Mouse (Mus musculus): Measurements from ENCODE around the gene Olfr364-ps1. TPM values are rescaled to one million over a fixed set of nuclear protein-coding genes. Genes with fewer than 3 reads are reported as not detected.

Olfr364-ps1 gene
- total RNA-seq (2021): not detected

DNA sequence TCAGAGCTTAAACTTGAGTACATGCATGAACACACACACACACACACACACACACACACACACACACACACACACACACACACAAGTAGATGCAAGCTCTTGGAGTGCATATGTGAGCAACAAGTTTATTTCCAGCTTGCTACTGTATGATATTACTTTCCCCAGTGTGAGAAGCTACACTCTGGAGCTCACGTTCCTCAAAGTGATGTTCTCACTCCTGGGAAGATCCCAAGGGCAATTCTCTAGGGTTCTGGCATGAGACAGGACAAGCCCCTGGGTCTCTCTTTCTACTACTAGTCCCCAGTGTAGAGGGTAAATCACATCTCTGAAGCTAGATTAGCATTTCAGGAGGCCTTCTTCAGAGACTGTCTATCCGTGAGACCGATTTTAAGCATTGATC lies at the start of gene Olfr364-ps1:
Gene Olfr364-ps1 (plus strand): TSS at position 301 of the 400 bp plus-strand sequence.
- no peak for DNase-seq
- intact Hi-C loops (cut with DNase I): no loop called here

- intact Hi-C loops (cut with DNase I): no loop called here
- DNase-seq: no peak
These were observed 21.3 kb upstream of the Olfr364-ps1 start, which contains the start of gene Olfr362 for GRCm38 (mm10) chr2:37117810-37118209. Gene Olfr362 (minus strand): TSS chr2:37117910.

DNA sequence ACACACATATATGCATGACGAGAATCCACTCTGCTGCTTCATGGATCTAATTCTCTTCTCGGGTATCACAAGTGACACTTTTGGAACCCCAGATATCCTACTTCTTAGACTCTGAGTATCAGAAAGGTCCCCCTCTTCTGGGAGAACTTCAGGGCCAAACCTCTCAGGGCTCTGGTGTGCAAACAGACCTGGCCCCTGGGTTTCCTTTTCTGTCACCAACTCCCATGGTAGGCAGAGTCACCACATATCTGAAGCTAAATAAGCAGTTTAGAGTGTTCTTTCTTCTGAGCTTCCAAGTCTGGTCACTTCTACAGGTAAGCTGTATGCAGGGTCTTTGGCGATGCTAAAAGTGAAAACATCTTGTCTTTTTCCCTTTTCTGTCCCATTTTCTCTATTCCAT lies 48.8 kb downstream of the Olfr364-ps1 start, which contains the start of gene Olfr365:
Gene Olfr365 (plus strand): TSS at position 301 of the 400 bp plus-strand sequence.
- DNase-seq: no peak
- intact Hi-C loops (cut with DNase I): no loop called here

Other genes starting within 250 kb of the Olfr364-ps1 start
- gene Olfr353, start 246.4 kb upstream of the Olfr364-ps1 start, total RNA-seq (2021): not detected
- not detected for gene Olfr354, start 233.6 kb upstream of the Olfr364-ps1 start, total RNA-seq (2021)
- not detected for gene Olfr355, start 210.4 kb upstream of the Olfr364-ps1 start, total RNA-seq (2021)
- not detected for gene Olfr356, start 202.2 kb upstream of the Olfr364-ps1 start, total RNA-seq (2021)
- not detected for gene Olfr357, start 145.5 kb upstream of the Olfr364-ps1 start, total RNA-seq (2021)
- gene Olfr358, start 130.0 kb upstream of the Olfr364-ps1 start, total RNA-seq (2021): not detected
- not detected for gene Olfr360, start 73.6 kb upstream of the Olfr364-ps1 start, total RNA-seq (2021)
- gene Olfr361, start 50.0 kb upstream of the Olfr364-ps1 start, total RNA-seq (2021): not detected
- not detected for gene Olfr362, start 21.4 kb upstream of the Olfr364-ps1 start, total RNA-seq (2021)
- not detected for gene Olfr365, start 48.9 kb downstream of the Olfr364-ps1 start, total RNA-seq (2021)
- not detected for gene Olfr366, start 72.3 kb downstream of the Olfr364-ps1 start, total RNA-seq (2021)
- not detected for gene Olfr368, start 187.2 kb downstream of the Olfr364-ps1 start, total RNA-seq (2021)
- gene Pdcl, start 220.0 kb downstream of the Olfr364-ps1 start, total RNA-seq (2021): 10 to 100 TPM; 29.1 to 33.5 TPM

Measured in heart, postnatal 10 days (tissue).